Mouse (Mus musculus) gastrocnemius, postnatal 4 days (tissue): ENCODE measurements around the gene Trp53tg5. TPM values are rescaled to one million over a fixed set of nuclear protein-coding genes. Genes with fewer than 3 reads are reported as not detected.

Experiments used
- DNase-seq, 2 experiments: peaks; one replicate each; pipeline ENCODE4 v3.0.0; 2021 to 2022; ENCODE audit warnings: low spot score in 2 of 2, mixed read lengths in 2 of 2
- long read RNA-seq, 2 experiments: library from polyadenylated mRNA; stranded (forward); transcript quantifications; one replicate each; pipeline ENCODE4 v2.0.0; 2021
- total RNA-seq, 2 experiments: library from RNA; stranded (reverse); gene quantifications; 2 replicates each; pipeline ENCODE4 v1.2.3; 2021

The Trp53tg5 gene
- total RNA-seq, result not detected
- long read RNA-seq, experiment 1, result 0 reads
- long read RNA-seq, experiment 2, result 0 reads

DNA sequence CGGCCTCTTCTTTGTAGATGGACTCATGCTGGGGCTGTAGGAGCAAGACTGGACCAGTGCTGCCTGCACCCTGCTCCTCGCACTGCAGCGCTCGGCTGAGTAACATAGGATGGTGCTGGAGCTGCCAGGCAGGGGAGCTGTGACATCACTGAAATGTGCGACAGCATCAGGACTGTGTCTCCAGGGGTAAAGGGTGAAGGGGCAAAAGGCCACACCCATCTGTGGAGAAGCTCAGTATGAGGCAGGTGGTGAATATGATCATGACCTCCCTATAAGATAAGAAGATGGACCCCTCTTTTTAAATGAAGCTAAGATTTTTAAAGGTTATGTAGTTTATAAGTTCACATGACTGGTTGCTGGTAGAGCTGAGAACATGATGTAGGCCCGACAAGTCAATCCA lies at the start of gene Trp53tg5:
Gene Trp53tg5 (minus strand): TSS at position 101 of the 400 bp plus-strand sequence.
- DNase-seq, result no peak

- DNase-seq, result no peak
Observed at GRCm38 (mm10) chr2:164522280-164522679, 48.8 kb upstream of the Trp53tg5 start.

GRCm38 (mm10) chr2:164521841-164522240 lies 48.3 kb upstream of the Trp53tg5 start:
- no peak for DNase-seq

DNA sequence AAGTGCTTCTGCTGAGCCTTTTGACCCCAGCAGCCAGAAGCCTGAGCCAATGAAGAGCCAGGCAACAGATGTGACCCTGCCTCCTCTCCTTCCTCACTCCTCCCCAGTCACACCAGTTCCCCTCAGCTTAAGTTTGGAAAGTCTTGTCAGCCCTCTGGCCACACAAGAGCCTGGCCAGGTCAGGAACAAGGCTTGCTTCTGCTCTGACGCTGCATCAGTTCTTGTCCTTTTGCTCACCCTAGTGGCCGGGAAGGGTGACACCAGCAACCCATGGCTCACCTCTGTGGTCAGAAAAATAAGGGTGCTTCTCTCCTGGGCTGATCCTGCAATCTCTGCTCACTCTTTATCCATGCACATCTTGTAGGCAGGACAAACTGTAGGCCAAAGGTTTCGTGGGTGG lies 47.3 kb upstream of the Trp53tg5 start:
- no peak for DNase-seq

- no peak for DNase-seq
Observed at GRCm38 (mm10) chr2:164519171-164519526, 45.6 kb upstream of the Trp53tg5 start.

GRCm38 (mm10) chr2:164518266-164519170 lies 45.0 kb upstream of the Trp53tg5 start:
- no peak for DNase-seq

- peak; percentile 33 to 45 for DNase-seq
Observed at GRCm38 (mm10) chr2:164517485-164518221, 44.1 kb upstream of the Trp53tg5 start.

DNA sequence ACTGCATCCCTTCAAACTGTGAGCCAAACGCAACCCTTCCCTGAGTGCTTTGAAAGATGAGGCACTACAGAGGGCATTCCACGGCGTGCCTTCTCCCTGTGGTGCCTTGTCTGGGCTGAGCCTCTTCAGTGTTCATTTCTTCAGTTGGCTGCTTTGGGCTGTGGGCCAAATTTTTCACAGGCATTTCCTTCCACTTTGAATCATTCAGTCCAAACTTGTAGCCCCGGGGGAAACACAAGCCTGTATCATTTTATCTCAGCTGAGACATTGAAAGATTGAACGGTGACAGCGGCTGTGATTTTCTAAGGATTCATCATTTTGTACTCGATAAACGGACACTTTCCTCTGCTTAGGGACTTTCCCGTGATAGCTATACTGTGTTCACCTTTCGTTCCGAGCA lies 43.1 kb upstream of the Trp53tg5 start:
- DNase-seq, result no peak

GRCm38 (mm10) chr2:164515897-164516296 lies 42.4 kb upstream of the Trp53tg5 start:
- DNase-seq, result no peak

DNA sequence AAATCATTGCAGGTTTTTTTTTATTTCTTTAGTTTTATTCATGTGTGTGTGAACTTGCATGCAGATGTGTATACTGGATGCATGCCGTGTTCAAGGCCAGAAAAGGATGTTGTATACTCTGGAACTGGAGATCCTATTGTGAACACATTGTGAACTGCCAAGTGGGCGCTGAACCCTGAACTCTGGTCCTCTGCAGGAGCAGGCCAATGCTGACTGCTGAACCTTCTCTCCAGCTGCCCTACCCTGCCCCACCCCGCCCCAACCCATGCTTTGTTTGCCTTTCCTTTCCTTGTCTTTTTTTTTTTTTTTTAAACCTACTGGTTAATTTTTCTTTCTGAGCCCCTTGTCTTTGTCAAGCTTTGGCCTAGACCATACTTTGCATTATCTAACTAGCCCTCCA lies 41.4 kb upstream of the Trp53tg5 start:
- DNase-seq, result no peak

DNA sequence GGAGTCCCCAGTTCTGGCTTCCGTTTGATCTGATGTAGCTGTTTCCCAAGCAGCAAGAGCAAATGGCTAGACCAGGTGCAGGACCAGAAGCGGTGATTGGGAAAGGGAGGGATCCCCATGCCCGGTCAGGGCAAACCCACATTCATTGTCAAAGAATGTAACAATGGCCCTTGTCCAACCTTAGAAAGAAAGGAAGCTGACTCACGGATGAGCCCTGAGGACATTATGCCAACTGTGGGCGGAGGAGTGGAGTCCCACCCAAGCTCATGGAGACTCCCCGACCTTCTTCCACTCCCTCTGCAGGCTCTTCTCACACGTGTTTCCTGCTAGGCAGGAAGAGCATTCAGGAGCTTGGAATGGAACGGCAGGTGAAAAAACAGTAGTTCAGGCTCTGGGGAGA lies 39.9 kb upstream of the Trp53tg5 start:
- DNase-seq, result no peak

- DNase-seq, result no peak
Observed at GRCm38 (mm10) chr2:164512121-164512909, 38.8 kb upstream of the Trp53tg5 start.

GRCm38 (mm10) chr2:164510621-164511190 lies 37.2 kb upstream of the Trp53tg5 start:
- DNase-seq, result no peak

DNA sequence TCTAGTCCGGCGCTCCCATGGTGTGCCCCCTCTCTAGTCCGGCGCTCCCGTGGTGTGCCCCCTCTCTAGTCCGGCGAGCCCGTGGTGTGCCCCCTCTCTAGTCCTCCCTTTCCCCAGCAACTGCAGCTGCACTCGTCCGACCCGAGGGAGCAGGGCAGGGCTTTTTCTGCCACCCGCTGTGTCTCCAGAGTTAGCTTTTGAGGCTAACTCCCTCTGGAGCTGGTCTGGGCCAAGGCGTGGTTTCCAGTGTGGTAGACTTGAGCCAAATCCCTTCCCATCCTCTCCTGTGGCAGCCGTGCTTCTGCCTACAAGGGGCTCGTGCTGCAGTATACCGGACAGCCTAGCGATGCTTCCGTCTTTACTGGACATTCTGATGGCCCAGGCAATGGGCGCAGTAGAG lies 34.3 kb upstream of the Trp53tg5 start:
- no peak for DNase-seq

GRCm38 (mm10) chr2:164505619-164506347 lies 32.3 kb upstream of the Trp53tg5 start:
- DNase-seq, result no peak

- no peak for DNase-seq
Observed at GRCm38 (mm10) chr2:164504919-164505318, 31.4 kb upstream of the Trp53tg5 start.

DNA sequence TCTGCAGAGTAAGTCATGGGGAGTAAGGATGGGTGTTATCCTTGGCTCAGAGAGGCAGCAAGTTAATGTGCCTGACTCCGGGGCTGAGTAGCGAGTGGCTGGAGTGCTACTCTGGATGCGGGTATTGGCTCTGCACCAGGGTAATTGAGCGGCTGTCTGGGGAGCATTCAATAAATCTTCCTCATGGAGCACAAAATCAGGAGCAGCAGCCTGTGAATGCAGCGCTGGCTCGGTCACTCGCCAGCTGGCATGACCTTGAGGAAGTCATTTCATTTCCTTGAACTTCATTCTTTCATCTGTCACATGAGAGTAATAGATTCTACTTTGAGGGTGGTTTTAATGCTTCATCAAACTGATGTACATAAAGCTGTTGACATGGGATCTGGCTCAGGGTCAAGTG lies 27.0 kb upstream of the Trp53tg5 start:
- DNase-seq, result no peak

- no peak for DNase-seq
Observed at GRCm38 (mm10) chr2:164499317-164499716, 25.8 kb upstream of the Trp53tg5 start.

GRCm38 (mm10) chr2:164497691-164498268 lies 24.3 kb upstream of the Trp53tg5 start:
- DNase-seq, result no peak
